Mouse (Mus musculus) ES-E14 (cell line): ENCODE results near the gene Cnot10. TPM values are rescaled to one million over a fixed set of nuclear protein-coding genes. Genes with fewer than 3 reads are reported as not detected.

Source experiments
- DNase-seq: peaks from one replicate; pipeline ENCODE4 v3.0.0-alpha.2; 2013; ENCODE audit warnings: low read depth, low spot score
- H3K27ac ChIP-seq: 2 replicates; pipeline ENCODE4 v1.5.1; 2012; ENCODE audit warnings: low read depth, mild to moderate bottlenecking, low read length, moderate library complexity, mixed read lengths; ENCODE audit not compliant: poor library complexity, insufficient read depth, severe bottlenecking
- H3K36me3 ChIP-seq: 2 replicates; pipeline ENCODE4 v1.6.1; 2012; ENCODE audit warnings: mild to moderate bottlenecking, low read length, moderate library complexity, mixed read lengths; ENCODE audit not compliant: control insufficient read depth, poor library complexity, insufficient read depth, severe bottlenecking
- H3K4me1 ChIP-seq, 2 experiments: fragments of 150-350 bp in 1 of 2; sonication (generic) in 1 of 2; 2 replicates each; pipeline ENCODE4 v1.6.1; 2012; ENCODE audit warnings: low read length in 2 of 2, mild to moderate bottlenecking in 1 of 2, mixed read lengths in 1 of 2; ENCODE audit not compliant: control insufficient read depth in 2 of 2, insufficient read depth in 2 of 2, poor library complexity in 1 of 2
- H3K4me3 ChIP-seq, 2 experiments: fragments of 150-350 bp in 1 of 2; sonication (generic) in 1 of 2; 2 replicates each; pipeline ENCODE4 v1.5.1; 2012; ENCODE audit warnings: low read length in 2 of 2, low read depth in 1 of 2, mild to moderate bottlenecking in 1 of 2, mixed read lengths in 1 of 2; ENCODE audit not compliant: insufficient read depth in 1 of 2, poor library complexity in 1 of 2, severe bottlenecking in 1 of 2
- H3K9ac ChIP-seq: 2 replicates; pipeline ENCODE4 v1.6.1; 2012; ENCODE audit warnings: low read depth, mild to moderate bottlenecking, low read length, mixed read lengths; ENCODE audit not compliant: poor library complexity, insufficient read depth, severe bottlenecking
- H3K9me3 ChIP-seq: fragments of 150-350 bp; sonication (generic); 2 replicates; pipeline ENCODE4 v1.6.1; 2012; ENCODE audit warnings: low read depth, mild to moderate bottlenecking, low read length; ENCODE audit not compliant: control insufficient read depth, insufficient read depth
- CHD2 ChIP-seq: IDR thresholded peaks from 2 replicates; pipeline ENCODE4 v1.6.1; 2014; ENCODE audit warnings: mild to moderate bottlenecking, low read depth, low read length, inconsistent platforms
- HCFC1 ChIP-seq: IDR thresholded peaks from 2 replicates; pipeline ENCODE4 v1.6.1; 2012; ENCODE audit warnings: low read length, inconsistent platforms, borderline replicate concordance; ENCODE audit not compliant: insufficient read depth
- MAFK ChIP-seq: IDR thresholded peaks from 2 replicates; pipeline ENCODE4 v1.6.1; 2014; ENCODE audit warnings: mild to moderate bottlenecking, low read depth, low read length, inconsistent platforms; ENCODE audit not compliant: insufficient read depth
- ZC3H11A ChIP-seq: IDR thresholded peaks from 2 replicates; pipeline ENCODE4 v1.6.1; 2012; ENCODE audit warnings: low read depth, mild to moderate bottlenecking, inconsistent platforms, low read length, borderline replicate concordance
- ZNF384 ChIP-seq: IDR thresholded peaks from 2 replicates; pipeline ENCODE4 v1.6.1; 2012; ENCODE audit warnings: low read depth, low read length, inconsistent platforms
- in situ Hi-C, 2 experiments: fragments of 600-800 bp; cut with MboI; formaldehyde crosslinking; loops; one replicate each; pipeline ENCODE4 v1.15.1; 2025; ENCODE audit warnings: low sequenced_read_pairs in 2 of 2, inconsistent platforms in 1 of 2; ENCODE audit not compliant: unreplicated experiment in 2 of 2
- total RNA-seq: library from RNA; depleted of rRNA; stranded (reverse); fragments of 300-350 nt; gene quantifications from 2 replicates; pipeline ENCODE4 v1.2.3, GENCODE M21; 2012; rRNA removed

Cnot10 gene
- total RNA-seq, 1 experiment = 73.0 TPM

- in situ Hi-C loops = no loop called here
- Histone ChIP-seq H3K36me3 (peaks cover 20% of the 10 kb centered on the region), H3K4me3 (no peak overlapping the region), H3K9ac (no peak overlapping the region), H3K9me3 (no peaks in the 10 kb centered on the region), H3K27ac (no peak overlapping the region), H3K4me1 (peaks cover 26 to 54% of the 10 kb centered on the region in 2 experiments)
- DNase-seq = no peak
- TF ChIP-seq MAFK (0 out of 2 replicates have a peak, but pooled peaks have one; percentile 28), ZNF384 (no peak), ZC3H11A (no peak), CHD2 (no peak), HCFC1 (no peak)
Observed at GRCm38 (mm10) chr9:114541279-114541741, 98.7 kb downstream of the Cnot10 start.

GRCm38 (mm10) chr9:114538996-114539563 lies 100.9 kb downstream of the Cnot10 start:
- Histone ChIP-seq H3K9ac (peak overlapping the region; percentile 20; the same call in 1 of the 2 replicates), H3K4me1 (peaks cover 30 to 54% of the 10 kb centered on the region in 2 experiments), H3K27ac (no peak overlapping the region; the same call in 1 of the 2 replicates), H3K4me3 (no peak overlapping the region), H3K9me3 (no peaks in the 10 kb centered on the region), H3K36me3 (peaks cover 17% of the 10 kb centered on the region)
- DNase-seq = no peak
- no peak for TF ChIP-seq ZNF384
- TF ChIP-seq CHD2 = no peak
- no peak for TF ChIP-seq MAFK
- no peak for TF ChIP-seq HCFC1
- TF ChIP-seq ZC3H11A = no peak
- in situ Hi-C loops = no loop called here

GRCm38 (mm10) chr9:114536628-114537027 lies 103.4 kb downstream of the Cnot10 start:
- Histone ChIP-seq H3K36me3 (peaks cover 20% of the 10 kb centered on the region), H3K27ac (peak overlapping the region; percentile 61; the same call in 1 of the 2 replicates), H3K4me1 (peaks cover 28 to 50% of the 10 kb centered on the region in 2 experiments), H3K4me3 (0 out of 4 replicates have a peak overlapping the region, but pooled peaks have one; percentile 9 to 22), H3K9me3 (no peaks in the 10 kb centered on the region), H3K9ac (no peak overlapping the region; the same call in 1 of the 2 replicates)
- TF ChIP-seq ZNF384 (no peak), CHD2 (no peak), MAFK (no peak), HCFC1 (no peak), ZC3H11A (no peak)
- in situ Hi-C loops = no loop called here
- no peak for DNase-seq

Other genes with a start within 250 kb of the Cnot10 start
- gene Crtap, start 249.5 kb downstream of the Cnot10 start, total RNA-seq = 106 and 148 TPM in 2 replicates
- gene Glb1, start 239.1 kb downstream of the Cnot10 start, total RNA-seq = 36.0 and 44.6 TPM in 2 replicates
- 37.3 and 47.1 TPM in 2 replicates for gene Tmppe, start 239.1 kb downstream of the Cnot10 start, total RNA-seq
- gene Ccr4, start 135.3 kb downstream of the Cnot10 start, total RNA-seq = 1.4 and 1.8 TPM in 2 replicates
- gene C130032M10Rik, start 124.5 kb downstream of the Cnot10 start, total RNA-seq = 1.8 and 2.7 TPM in 2 replicates
- gene Trim71, start 75.8 kb downstream of the Cnot10 start, total RNA-seq = 132 and 141 TPM in 2 replicates
- gene Dync1li1, start 48.6 kb upstream of the Cnot10 start, total RNA-seq = 50.8 and 63.8 TPM in 2 replicates
- gene Cmtm6, start 90.9 kb upstream of the Cnot10 start, total RNA-seq = 74.4 and 118 TPM in 2 replicates
- 75.1 and 96.9 TPM in 2 replicates for gene Cmtm7, start 141.7 kb upstream of the Cnot10 start, total RNA-seq
- 1.8 and 2.2 TPM in 2 replicates for gene Cmtm8, start 204.0 kb upstream of the Cnot10 start, total RNA-seq